Mouse (Mus musculus) MEL (cell line): ENCODE measurements around the gene Glipr1. TPM values are rescaled to one million over a fixed set of nuclear protein-coding genes. Genes with fewer than 3 reads are reported as not detected.

Experiments used
- DNase-seq: peaks from one replicate; pipeline ENCODE4 v3.0.0; 2011; ENCODE audit warnings: low read depth, low spot score
- H3K27ac ChIP-seq: 2 replicates; pipeline ENCODE4 v1.5.1; 2012; ENCODE audit warnings: low read depth, mild to moderate bottlenecking, control low read depth, low read length, moderate library complexity; ENCODE audit not compliant: control insufficient read depth
- H3K27me3 ChIP-seq, 2 experiments: fragments of 150-350 bp in 1 of 2; sonication (generic) in 1 of 2; 2 replicates each; pipeline ENCODE4 v1.6.1; 2012; ENCODE audit warnings: low read length in 2 of 2, mild to moderate bottlenecking in 2 of 2, improper control_type of control experiment in 1 of 2, moderate library complexity in 1 of 2; ENCODE audit not compliant: insufficient read depth in 2 of 2, control insufficient read depth in 1 of 2
- H3K36me3 ChIP-seq, 2 experiments: 2 replicates each; pipeline ENCODE4 v1.6.1; 2012 to 2014; ENCODE audit warnings: low read length in 2 of 2, improper control_type of control experiment in 1 of 2, inconsistent platforms in 1 of 2, mild to moderate bottlenecking in 1 of 2; ENCODE audit not compliant: insufficient read depth in 2 of 2, control insufficient read depth in 1 of 2
- H3K4me1 ChIP-seq, 2 experiments: fragments of 150-350 bp in 1 of 2; sonication (generic) in 1 of 2; 2 replicates each; pipeline ENCODE4 v1.6.1; 2012; ENCODE audit warnings: low read length in 2 of 2, improper control_type of control experiment in 1 of 2, mild to moderate bottlenecking in 1 of 2; ENCODE audit not compliant: insufficient read depth in 2 of 2, control insufficient read depth in 1 of 2
- H3K4me3 ChIP-seq, 2 experiments: fragments of 150-350 bp in 1 of 2; sonication (generic) in 1 of 2; 2 replicates each; pipeline ENCODE4 v1.5.1; 2012; ENCODE audit warnings: low read depth in 2 of 2, low read length in 2 of 2, mild to moderate bottlenecking in 2 of 2, moderate library complexity in 2 of 2, control low read depth in 1 of 2, improper control_type of control experiment in 1 of 2; ENCODE audit not compliant: control insufficient read depth in 1 of 2, insufficient read depth in 1 of 2
- H3K79me2 ChIP-seq: 2 replicates; pipeline ENCODE4 v1.6.1; 2012; ENCODE audit warnings: mild to moderate bottlenecking, low read length, moderate library complexity; ENCODE audit not compliant: control insufficient read depth, poor library complexity, insufficient read depth
- H3K9ac ChIP-seq: 2 replicates; pipeline ENCODE4 v1.6.1; 2012; ENCODE audit warnings: low read depth, mild to moderate bottlenecking, control low read depth, low read length, moderate library complexity; ENCODE audit not compliant: control insufficient read depth, poor library complexity, severe bottlenecking
- H3K9me3 ChIP-seq: fragments of 150-350 bp; sonication (generic); replicated peaks from 2 replicates; pipeline ENCODE4 v1.6.1; 2012; ENCODE audit warnings: mild to moderate bottlenecking, low read length, improper control_type of control experiment, moderate library complexity; ENCODE audit not compliant: insufficient read depth
- BHLHE40 ChIP-seq: IDR thresholded peaks from 2 replicates; pipeline ENCODE4 v1.6.1; 2012; ENCODE audit warnings: low read depth, mild to moderate bottlenecking, inconsistent platforms, low read length, improper control_type of control experiment, borderline replicate concordance
- CHD1 ChIP-seq: IDR thresholded peaks from 2 replicates; pipeline ENCODE4 v1.6.1; 2012; ENCODE audit warnings: low read depth, mild to moderate bottlenecking, inconsistent platforms, low read length, improper control_type of control experiment
- CHD2 ChIP-seq: IDR thresholded peaks from 2 replicates; pipeline ENCODE4 v1.6.1; 2011; ENCODE audit warnings: low read length, improper control_type of control experiment
- CTCF ChIP-seq, 3 experiments: IDR thresholded peaks in 2 of 3; conservative IDR thresholded peaks in 1 of 3; 2 replicates each; pipeline ENCODE4 v1.5.1; 2011 to 2012; ENCODE audit warnings: low read length in 3 of 3, low read depth in 2 of 3, mild to moderate bottlenecking in 2 of 3, improper control_type of control experiment in 1 of 3, inconsistent platforms in 1 of 3, mixed read lengths in 1 of 3, moderate library complexity in 1 of 3; ENCODE audit not compliant: control insufficient read depth in 1 of 3, insufficient read depth in 1 of 3, poor library complexity in 1 of 3, severe bottlenecking in 1 of 3
- E2F4 ChIP-seq: IDR thresholded peaks from 2 replicates; pipeline ENCODE4 v1.6.1; 2011; ENCODE audit warnings: low read depth, low read length, improper control_type of control experiment, borderline replicate concordance
- ELF1 ChIP-seq: IDR thresholded peaks from 2 replicates; pipeline ENCODE4 v1.6.1; 2014; ENCODE audit warnings: low read depth, mild to moderate bottlenecking, inconsistent platforms, low read length, improper control_type of control experiment, moderate library complexity
- EP300 ChIP-seq, 2 experiments: IDR thresholded peaks; 2 replicates each; pipeline ENCODE4 v1.6.1; 2011; ENCODE audit warnings: improper control_type of control experiment in 2 of 2, low read length in 2 of 2, low read depth in 1 of 2, mild to moderate bottlenecking in 1 of 2
- ETS1 ChIP-seq: IDR thresholded peaks from 2 replicates; pipeline ENCODE4 v1.6.1; 2012; ENCODE audit warnings: low read depth, mild to moderate bottlenecking, inconsistent platforms, low read length, improper control_type of control experiment, moderate library complexity
- GATA1 ChIP-seq: IDR thresholded peaks from 2 replicates; pipeline ENCODE4 v1.6.1; 2011; ENCODE audit warnings: low read depth, low read length, improper control_type of control experiment
- HCFC1 ChIP-seq: IDR thresholded peaks from 2 replicates; pipeline ENCODE4 v1.6.1; 2012; ENCODE audit warnings: low read depth, mild to moderate bottlenecking, inconsistent platforms, low read length, improper control_type of control experiment, moderate library complexity
- JUND ChIP-seq: IDR thresholded peaks from 2 replicates; pipeline ENCODE4 v1.6.1; 2011; ENCODE audit warnings: low read depth, mild to moderate bottlenecking, improper control_type of control experiment, low read length
- KAT2A ChIP-seq: conservative IDR thresholded peaks from 2 replicates; pipeline ENCODE4 v1.6.1; 2012; ENCODE audit warnings: low read depth, low read length, improper control_type of control experiment, inconsistent platforms
- MAFK ChIP-seq: IDR thresholded peaks from 2 replicates; pipeline ENCODE4 v1.6.1; 2011; ENCODE audit warnings: low read depth, mild to moderate bottlenecking, low read length, improper control_type of control experiment, borderline replicate concordance
- MAX ChIP-seq: IDR thresholded peaks from 2 replicates; pipeline ENCODE4 v1.6.1; 2011; ENCODE audit warnings: low read length, improper control_type of control experiment
- MAZ ChIP-seq: IDR thresholded peaks from 2 replicates; pipeline ENCODE4 v1.6.1; 2012; ENCODE audit warnings: low read depth, mild to moderate bottlenecking, inconsistent platforms, low read length, improper control_type of control experiment
- MEF2A ChIP-seq: IDR thresholded peaks from 2 replicates; pipeline ENCODE4 v1.6.1; 2014; ENCODE audit warnings: low read depth, mild to moderate bottlenecking, inconsistent platforms, low read length, improper control_type of control experiment; ENCODE audit not compliant: poor library complexity, insufficient replicate concordance, severe bottlenecking; ENCODE audit errors: extremely low read depth
- MXI1 ChIP-seq: IDR thresholded peaks from 2 replicates; pipeline ENCODE4 v1.6.1; 2011; ENCODE audit warnings: mild to moderate bottlenecking, low read depth, low read length, improper control_type of control experiment
- MYB ChIP-seq: IDR thresholded peaks from 2 replicates; pipeline ENCODE4 v1.6.1; 2011; ENCODE audit warnings: mild to moderate bottlenecking, low read depth, low read length, improper control_type of control experiment
- MYC ChIP-seq: IDR thresholded peaks from 2 replicates; pipeline ENCODE4 v1.6.1; 2011; ENCODE audit warnings: low read depth, mild to moderate bottlenecking, low read length, improper control_type of control experiment, moderate library complexity
- NELFE ChIP-seq: IDR thresholded peaks from 2 replicates; pipeline ENCODE4 v1.6.1; 2011; ENCODE audit warnings: low read depth, low read length, improper control_type of control experiment
- NRF1 ChIP-seq: IDR thresholded peaks from 2 replicates; pipeline ENCODE4 v1.6.1; 2014; ENCODE audit warnings: low read depth, mild to moderate bottlenecking, inconsistent platforms, low read length, improper control_type of control experiment, moderate library complexity; ENCODE audit not compliant: poor library complexity, insufficient read depth, severe bottlenecking
- POLR2A ChIP-seq, 2 experiments: IDR thresholded peaks; 2 replicates each; pipeline ENCODE4 v1.6.1; 2011 to 2012; ENCODE audit warnings: low read length in 2 of 2, mild to moderate bottlenecking in 2 of 2, control low read depth in 1 of 2, improper control_type of control experiment in 1 of 2, low read depth in 1 of 2, moderate library complexity in 1 of 2; ENCODE audit not compliant: control insufficient read depth in 1 of 2, insufficient read depth in 1 of 2, poor library complexity in 1 of 2
- POLR2AphosphoS2 ChIP-seq: IDR thresholded peaks from 2 replicates; pipeline ENCODE4 v1.6.1; 2011; ENCODE audit warnings: low read length, improper control_type of control experiment
- RAD21 ChIP-seq: IDR thresholded peaks from 2 replicates; pipeline ENCODE4 v1.6.1; 2011; ENCODE audit warnings: mild to moderate bottlenecking, low read depth, low read length, improper control_type of control experiment
- SIN3A ChIP-seq: IDR thresholded peaks from 2 replicates; pipeline ENCODE4 v1.6.1; 2012; ENCODE audit warnings: low read length, improper control_type of control experiment, inconsistent platforms
- SMC3 ChIP-seq: IDR thresholded peaks from 2 replicates; pipeline ENCODE4 v1.6.1; 2011; ENCODE audit warnings: low read depth, low read length, improper control_type of control experiment
- TBP ChIP-seq: IDR thresholded peaks from 2 replicates; pipeline ENCODE4 v1.8.0; 2011; ENCODE audit warnings: low read depth, low read length, improper control_type of control experiment
- TCF12 ChIP-seq: IDR thresholded peaks from 2 replicates; pipeline ENCODE4 v1.6.1; 2014; ENCODE audit warnings: low read depth, mild to moderate bottlenecking, inconsistent platforms, low read length, improper control_type of control experiment, moderate library complexity
- USF1 ChIP-seq: IDR thresholded peaks from 2 replicates; pipeline ENCODE4 v1.6.1; 2014; ENCODE audit warnings: low read depth, mild to moderate bottlenecking, inconsistent platforms, low read length, improper control_type of control experiment, moderate library complexity
- USF2 ChIP-seq, 2 experiments: IDR thresholded peaks; 2 replicates each; pipeline ENCODE4 v1.6.1; 2011 to 2012; ENCODE audit warnings: improper control_type of control experiment in 2 of 2, low read length in 2 of 2, borderline replicate concordance in 1 of 2, inconsistent platforms in 1 of 2, low read depth in 1 of 2, mild to moderate bottlenecking in 1 of 2; ENCODE audit not compliant: insufficient read depth in 1 of 2
- ZKSCAN1 ChIP-seq: IDR thresholded peaks from 2 replicates; pipeline ENCODE4 v1.6.1; 2012; ENCODE audit warnings: low read depth, mild to moderate bottlenecking, inconsistent platforms, low read length, improper control_type of control experiment, moderate library complexity
- ZMIZ1 ChIP-seq: IDR thresholded peaks from 2 replicates; pipeline ENCODE4 v1.6.1; 2012; ENCODE audit warnings: low read depth, mild to moderate bottlenecking, inconsistent platforms, low read length, improper control_type of control experiment, moderate library complexity
- ZNF384 ChIP-seq: IDR thresholded peaks from 2 replicates; pipeline ENCODE4 v1.6.1; 2012; ENCODE audit warnings: low read depth, mild to moderate bottlenecking, inconsistent platforms, low read length, improper control_type of control experiment
- polyA plus RNA-seq, 2 experiments: library from polyadenylated mRNA; stranded (reverse) in 1 of 2; unstranded in 1 of 2; fragments of >175 nt in 1 of 2; fragments of >200 nt in 1 of 2; gene quantifications; 2 replicates each; pipeline versions ENCODE4 v1.2.1 to v1.2.4; 2012; ENCODE audit warnings: low replicate concordance in 2 of 2, low read depth in 1 of 2; ENCODE audit not compliant: insufficient read length in 2 of 2, insufficient read depth in 1 of 2, missing spikeins in 1 of 2
- total RNA-seq: library from RNA; depleted of rRNA; stranded (reverse); fragments of 300-350 nt; gene quantifications from 2 replicates; pipeline ENCODE4 v1.2.3, GENCODE M21; 2012

Gene Glipr1
- total and polyA plus RNA-seq, 3 experiments = 0.62 to 0.88 TPM; not detected in 1

- Histone ChIP-seq H3K27ac (peak within 1 kb of the TSS; percentile 81), H3K9me3 (no peaks in the 10 kb centered on the region), H3K79me2 (peaks cover 35% of the 10 kb centered on the region), H3K4me3 (peak within 1 kb of the TSS; percentile 55 to 98), H3K4me1 (peaks cover 0 to 2% of the 10 kb centered on the region in 2 experiments; a peak in 2 of 4 replicates), H3K36me3 (peaks cover 1 to 4% of the 10 kb centered on the region in 2 experiments; a peak in 3 of 4 replicates), H3K9ac (peak within 1 kb of the TSS; percentile 95), H3K27me3 (peaks cover 3 to 5% of the 10 kb centered on the region in 2 experiments; a peak in 3 of 4 replicates)
- TF ChIP-seq USF1 = peak; percentile 81
- no peak for TF ChIP-seq USF2 (IDR thresholded peaks at IDR 0.05; ENCODE audit: borderline replicate concordance in 1 of 2, insufficient read depth in 1 of 2, low read depth in 1 of 2, low read length in 2 of 2)
- TF ChIP-seq SMC3 = no peak
- peak; percentile 94 for TF ChIP-seq MXI1
- TF ChIP-seq ZNF384 = no peak
- no peak for TF ChIP-seq GATA1
- no peak for TF ChIP-seq MEF2A
- peak; percentile 89 for TF ChIP-seq SIN3A
- TF ChIP-seq MYC = peak; percentile 83
- TF ChIP-seq NELFE = peak; percentile 71
- TF ChIP-seq POLR2AphosphoS2 = peak; percentile 63; the same call in 1 of the 2 replicates
- no peak for TF ChIP-seq MAFK
- no peak for TF ChIP-seq JUND
- TF ChIP-seq MYB = no peak
- no peak for TF ChIP-seq RAD21
- TF ChIP-seq TBP = peak; percentile 97
- peak; percentile 52 for TF ChIP-seq NRF1
- peak; percentile 92 for TF ChIP-seq ELF1
- TF ChIP-seq MAX = peak; percentile 54; the same call in 1 of the 2 replicates
- peak; percentile 66; the same call in 1 of the 2 replicates for TF ChIP-seq ETS1
- TF ChIP-seq MAZ = peak; percentile 91; the same call in 1 of the 2 replicates
- TF ChIP-seq CHD1 = no peak
- peak; percentile 65 to 92; a peak in 3 of 4 replicates for TF ChIP-seq POLR2A (IDR thresholded peaks at IDR 0.05; ENCODE audit: control insufficient read depth in 1 of 2, insufficient read depth in 1 of 2, low read depth in 1 of 2, low read length in 2 of 2, poor library complexity in 1 of 2)
- no peak for TF ChIP-seq EP300 (IDR thresholded peaks at IDR 0.05; ENCODE audit: low read depth in 1 of 2, low read length in 2 of 2)
- no peak for TF ChIP-seq CTCF (IDR thresholded peaks at IDR 0.05 in 2 of 3, conservative IDR thresholded peaks at IDR 0.05 in 1 of 3; ENCODE audit: control insufficient read depth in 1 of 3, insufficient read depth in 1 of 3, low read depth in 2 of 3, low read length in 3 of 3, poor library complexity in 1 of 3, severe bottlenecking in 1 of 3)
- peak; percentile 97 for TF ChIP-seq KAT2A
- TF ChIP-seq BHLHE40 = peak; percentile 56; the same call in 1 of the 2 replicates
- no peak for TF ChIP-seq E2F4
- TF ChIP-seq CHD2 = peak; percentile 55; the same call in 1 of the 2 replicates
- TF ChIP-seq TCF12 = peak; percentile 84
- TF ChIP-seq HCFC1 = peak; percentile 100
- TF ChIP-seq ZKSCAN1 = no peak
- no peak for TF ChIP-seq ZMIZ1
- DNase-seq = peak; percentile 98
These were observed 29.7 kb downstream of the Glipr1 start, which contains the start of gene Krr1 for GRCm38 (mm10) chr10:111972542-111973361. TSS of gene Krr1 (plus strand) at chr10:111972664.
